Mouse (Mus musculus): ENCODE measurements at regions not wholly inside any gene's neighbourhood (a gene's known extent, or its start where the extent isn't known, plus 50 kb on each side); places are given as distances from the start of the nearest gene placed in this dataset.
"Not testable (repeated sequence)": the region's sequence is repeated elsewhere in the genome, so short reads cannot be mapped to it uniquely, and the experiment has no call there.

DNA sequence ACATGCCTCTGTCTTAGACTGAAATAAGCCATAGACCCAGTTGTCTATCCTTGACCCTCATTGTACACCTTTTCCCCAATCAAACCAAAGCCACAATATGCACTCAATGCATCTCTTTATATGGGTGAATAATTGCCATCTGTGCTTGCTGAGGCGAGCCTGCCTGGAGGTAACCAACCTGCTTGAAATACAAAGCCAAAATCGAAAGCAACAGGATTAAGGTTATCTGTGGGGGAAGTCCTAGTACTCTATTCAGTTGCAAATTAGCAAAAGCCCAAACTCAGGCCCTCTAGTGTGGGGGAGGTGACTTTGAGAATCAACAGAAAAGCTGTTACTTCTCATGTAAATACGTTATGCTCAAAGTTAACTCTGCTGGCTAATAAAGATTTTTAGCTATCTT is 246.2 kb upstream of the Fundc1 start:
- DNase-seq (ENCODE audit: low read depth, low spot score) = no peak

DNA sequence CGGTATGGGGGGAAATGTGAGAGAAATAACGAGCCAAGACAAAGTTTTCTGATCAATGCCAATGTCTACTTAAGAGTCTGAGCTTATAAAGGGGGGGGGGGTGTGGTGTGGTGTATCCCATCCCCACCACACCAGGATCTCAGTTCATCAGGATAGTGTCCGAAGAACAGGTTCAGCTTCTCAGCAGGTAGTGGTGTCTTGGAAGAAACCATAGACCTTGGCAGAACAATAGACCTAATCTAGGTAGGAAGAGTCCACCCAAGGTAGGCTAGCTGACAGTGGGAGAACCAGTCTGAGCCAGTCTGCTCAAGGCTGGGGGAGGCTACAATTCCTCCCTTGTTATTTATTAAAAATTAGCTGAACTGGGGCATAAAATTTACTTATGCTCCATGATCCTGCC is 245.5 kb upstream of the Fundc1 start:
- no peak for DNase-seq (ENCODE audit: low read depth, low spot score)

DNA sequence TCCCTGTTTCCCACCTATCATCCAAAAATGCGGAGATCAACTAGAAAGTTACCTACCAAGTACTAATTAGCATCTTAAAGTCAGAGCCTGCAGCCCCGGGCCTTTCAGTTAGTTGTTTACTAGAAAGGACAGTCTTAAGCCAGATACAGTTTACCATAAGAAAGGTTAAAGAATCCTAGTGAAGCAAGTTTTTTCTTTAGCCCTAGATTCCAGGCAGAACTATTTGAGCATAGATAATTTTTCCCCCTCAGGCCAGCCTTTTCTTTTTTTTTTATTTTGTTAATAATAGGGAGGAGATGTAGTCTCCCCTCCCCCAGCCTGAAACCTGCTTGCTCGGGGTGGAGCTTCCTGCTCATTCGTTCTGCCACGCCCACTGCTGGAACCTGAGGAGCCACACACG is 215.9 kb upstream of the Fundc1 start:
- not testable (repeated sequence) for DNase-seq (ENCODE audit: low read depth, low spot score)

DNA sequence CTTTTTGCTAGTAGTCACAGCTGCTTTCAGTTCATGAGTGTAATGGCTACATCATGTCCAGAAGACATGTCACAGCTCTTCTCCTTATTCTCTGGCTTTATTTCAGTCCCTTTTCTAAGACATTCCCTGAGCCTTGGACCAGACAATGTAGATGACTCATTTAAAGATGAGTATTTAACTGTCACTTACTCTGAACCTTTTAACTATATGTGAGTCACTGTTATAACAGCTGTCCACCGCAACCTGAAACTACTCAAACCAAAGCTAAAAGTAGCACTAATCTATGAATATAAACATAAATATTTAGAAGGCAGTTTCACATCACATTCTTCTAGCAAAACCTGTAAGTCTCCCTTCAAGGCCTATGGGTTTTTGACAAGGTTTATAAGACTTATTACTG is 203.8 kb upstream of the Fundc1 start:
- DNase-seq (ENCODE audit: low read depth, low spot score) = no peak

DNA sequence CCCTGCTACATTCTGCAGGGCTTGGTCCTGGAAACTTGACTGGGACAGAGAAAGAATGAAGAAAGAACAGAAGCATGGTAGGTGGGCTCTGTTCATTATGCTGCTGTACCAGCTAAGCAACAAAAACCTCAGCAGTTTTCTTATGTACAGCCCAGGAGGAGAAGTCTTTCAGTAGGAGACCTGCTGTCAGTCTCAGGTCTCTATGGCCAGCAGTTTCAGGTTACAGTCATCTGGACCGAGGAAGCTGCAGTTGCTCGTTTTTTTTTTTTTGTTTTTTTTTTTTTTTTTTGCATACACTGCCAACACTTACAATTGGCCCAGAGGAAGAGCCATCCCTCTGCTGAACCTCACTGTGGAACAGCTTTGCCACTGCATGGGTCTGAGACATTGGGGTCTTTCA is 180.7 kb upstream of the Fundc1 start:
- no peak for DNase-seq (ENCODE audit: low read depth, low spot score)

DNA sequence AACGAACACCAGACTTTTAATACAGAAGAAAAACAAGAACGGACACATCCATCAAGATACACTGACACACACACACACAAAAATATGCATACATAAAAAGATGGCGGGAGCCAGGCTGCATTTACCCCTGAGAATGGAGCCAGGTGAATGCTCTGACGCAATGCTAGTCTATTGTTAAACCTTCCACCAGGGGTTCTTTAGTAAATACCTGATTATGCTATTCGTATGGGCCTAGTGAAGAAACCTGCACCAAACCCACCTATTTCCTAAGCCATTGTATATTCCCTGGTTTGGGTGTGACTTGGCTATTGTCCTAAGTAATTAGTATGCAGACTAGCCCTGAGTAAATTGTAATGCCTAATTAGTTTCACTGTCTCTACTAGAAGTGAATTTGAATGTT is 179.3 kb upstream of the Fundc1 start:
- no peak for DNase-seq (ENCODE audit: low read depth, low spot score)

DNA sequence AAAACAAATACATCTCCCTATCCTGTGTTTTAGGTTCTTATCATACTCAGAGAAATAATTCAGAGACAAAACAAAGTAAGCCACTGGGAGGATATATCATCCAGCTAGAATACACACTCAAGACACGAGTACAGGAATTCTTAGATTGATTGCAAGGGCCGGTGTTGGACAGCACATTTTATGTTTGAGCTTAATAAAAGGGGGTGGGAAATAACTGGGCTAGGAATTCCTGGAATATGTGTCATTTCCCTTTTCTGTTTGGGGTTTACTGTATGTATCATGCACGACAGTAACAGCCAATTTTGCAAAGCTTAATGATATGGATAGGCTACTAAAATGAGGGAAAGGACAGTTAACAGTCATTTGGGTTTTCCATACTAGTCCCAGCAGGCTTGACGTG is 158.1 kb upstream of the Fundc1 start:
- no peak for DNase-seq (ENCODE audit: low read depth, low spot score)

DNA sequence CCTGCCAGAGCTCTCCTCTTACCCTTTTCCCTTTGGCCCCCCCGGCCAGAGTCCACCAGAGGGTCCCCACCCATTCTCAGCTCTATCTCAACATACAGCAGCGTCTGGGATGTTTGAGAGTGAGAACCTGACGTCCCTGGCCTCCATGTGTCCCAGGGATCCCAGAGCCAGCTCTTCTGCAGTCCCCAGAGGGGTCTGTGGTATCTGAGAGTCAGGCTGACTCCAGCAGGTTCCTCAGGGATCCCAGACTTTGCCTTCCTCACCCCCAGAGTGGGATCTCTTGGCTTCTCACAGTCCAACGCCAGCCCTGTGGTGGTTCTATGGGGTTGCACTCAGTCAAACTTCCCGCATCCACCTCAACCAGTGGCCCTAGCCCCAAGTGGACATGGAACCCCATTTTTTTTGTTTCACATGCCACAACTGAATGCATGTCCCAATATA is 153.7 kb upstream of the Fundc1 start:
- DNase-seq (ENCODE audit: low read depth, low spot score) = no peak

DNA sequence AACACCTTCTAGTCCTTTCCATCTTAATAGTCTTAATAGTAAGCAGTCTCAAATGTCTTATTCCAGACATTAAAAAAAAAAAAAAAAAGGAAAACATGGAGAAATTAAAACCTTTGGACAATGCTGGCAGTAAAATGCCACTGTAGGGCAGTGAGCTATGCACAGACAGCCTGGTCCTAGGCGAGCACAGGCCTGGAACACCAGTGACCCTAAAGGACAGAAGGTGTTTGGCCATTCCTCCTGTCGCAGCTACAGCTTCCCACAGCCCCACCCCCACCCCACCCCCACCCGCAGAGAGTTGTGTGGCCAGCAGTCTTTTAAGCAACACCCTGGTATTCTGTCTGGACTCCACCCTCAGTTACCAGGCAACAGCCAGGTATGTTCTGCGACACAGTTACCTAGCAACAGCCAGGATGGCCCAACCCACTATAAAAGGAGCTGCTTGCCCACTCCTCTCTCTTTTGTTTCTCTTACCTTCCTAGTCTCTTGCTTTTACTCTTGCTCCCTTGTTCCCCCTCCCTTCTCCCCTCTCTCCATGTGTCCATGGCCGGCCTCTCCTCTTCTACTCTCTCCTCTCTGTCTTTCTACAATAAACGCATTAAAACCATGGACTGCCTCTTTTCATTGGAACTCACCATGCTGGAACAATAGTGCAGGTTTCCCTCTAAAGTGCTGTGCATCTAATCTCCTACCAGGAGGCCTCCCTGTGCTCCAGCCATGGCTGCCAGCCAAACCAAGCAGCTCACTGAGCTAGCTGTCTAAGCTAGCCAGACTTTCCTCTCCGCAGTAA is 153.1 kb upstream of the Fundc1 start:
- peak; percentile 18 for DNase-seq (ENCODE audit: low read depth, low spot score)

DNA sequence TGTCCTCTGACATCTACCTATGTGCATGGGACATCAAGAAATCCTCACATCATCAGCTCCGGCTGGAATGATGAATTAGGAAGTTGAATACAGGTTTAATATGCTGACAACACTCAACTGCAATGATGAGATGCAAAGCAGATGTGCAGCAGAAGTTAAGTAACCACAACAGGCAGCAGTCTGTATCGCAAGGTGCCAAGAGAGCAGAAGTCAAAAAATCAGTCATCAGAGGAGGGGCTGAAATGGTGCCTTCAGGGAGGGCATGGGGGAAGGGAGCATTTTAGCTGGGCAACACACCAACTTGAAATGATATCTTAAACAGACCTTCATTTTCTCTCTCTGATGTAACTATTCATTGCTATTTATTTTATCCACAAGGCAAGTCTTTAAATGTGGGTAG is 152.3 kb upstream of the Fundc1 start:
- no peak for DNase-seq (ENCODE audit: low read depth, low spot score)

DNA sequence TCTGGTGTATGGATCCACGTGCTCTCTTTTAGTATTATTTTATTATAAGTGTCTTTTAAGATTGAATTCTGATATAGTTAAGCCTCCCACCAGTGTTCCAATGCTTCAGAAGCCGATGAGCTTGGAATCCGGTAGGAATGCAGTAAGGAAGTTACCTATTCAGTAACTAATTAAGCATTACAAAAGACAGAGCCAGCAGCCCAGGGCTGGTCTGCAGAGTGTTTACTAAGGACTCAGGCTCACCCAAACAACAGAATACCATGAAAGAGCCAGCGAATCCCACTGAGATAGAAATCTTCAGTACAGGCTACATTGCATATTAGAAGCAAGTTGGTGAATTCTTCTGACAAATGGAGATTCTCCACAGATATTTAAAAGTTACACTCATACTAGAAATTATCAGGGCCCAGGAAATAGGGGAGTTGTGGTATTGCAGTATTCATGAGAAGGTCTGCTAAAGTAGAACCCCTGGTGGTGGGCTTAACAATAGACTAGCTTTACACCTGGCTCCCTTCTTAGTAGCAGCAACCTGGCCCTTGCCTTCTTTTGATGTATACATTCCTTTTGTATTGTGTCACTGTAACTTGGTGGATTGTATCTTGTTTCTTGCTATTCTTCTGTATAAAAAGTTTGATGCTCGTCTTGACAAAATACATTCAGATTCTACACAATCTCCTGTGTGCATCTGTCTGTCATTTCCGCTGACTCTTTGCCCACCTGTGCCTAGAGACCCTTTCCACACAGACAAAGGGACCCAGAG is 149.9 kb upstream of the Fundc1 start:
- not testable (repeated sequence) for DNase-seq (ENCODE audit: low read depth, low spot score)

DNA sequence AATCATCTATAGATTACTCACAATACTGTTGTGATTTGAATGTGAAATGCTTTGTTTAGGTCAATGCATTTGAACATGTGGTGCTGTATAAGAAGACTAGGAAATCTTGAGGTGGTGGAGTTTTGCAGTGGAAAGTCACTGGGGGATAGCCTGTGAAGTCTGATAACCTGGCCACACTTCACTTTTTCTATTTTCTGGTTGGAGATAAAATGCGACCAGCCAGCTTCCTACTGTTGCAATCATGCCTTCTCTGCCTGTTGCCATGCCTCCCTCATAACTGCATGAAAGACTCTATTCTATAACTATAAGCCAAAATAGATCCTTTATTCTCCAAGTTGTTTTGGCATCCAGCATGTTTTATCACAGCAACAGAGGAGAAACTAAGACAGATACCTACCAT is 142.4 kb upstream of the Fundc1 start:
- no peak for DNase-seq (ENCODE audit: low read depth, low spot score)

DNA sequence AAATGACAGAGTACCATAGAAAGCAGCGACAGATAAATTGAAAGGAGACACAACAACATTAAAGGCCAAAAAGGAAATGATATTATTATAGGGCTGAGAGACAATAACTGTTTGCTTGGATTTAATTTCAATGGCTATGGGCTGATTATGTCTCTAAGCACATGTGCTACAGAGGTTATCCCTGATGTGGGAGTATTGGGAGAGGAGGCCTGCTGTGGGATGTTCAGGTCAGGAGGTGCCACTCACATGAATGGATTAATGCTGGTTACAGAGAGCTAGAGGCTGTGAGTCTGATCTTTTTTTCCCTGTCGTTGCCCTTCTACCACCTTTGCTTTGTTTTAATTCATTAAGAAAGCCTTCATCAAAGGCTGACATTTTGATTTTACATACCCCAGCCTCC is 140.8 kb upstream of the Fundc1 start:
- DNase-seq (ENCODE audit: low read depth, low spot score) = no peak

DNA sequence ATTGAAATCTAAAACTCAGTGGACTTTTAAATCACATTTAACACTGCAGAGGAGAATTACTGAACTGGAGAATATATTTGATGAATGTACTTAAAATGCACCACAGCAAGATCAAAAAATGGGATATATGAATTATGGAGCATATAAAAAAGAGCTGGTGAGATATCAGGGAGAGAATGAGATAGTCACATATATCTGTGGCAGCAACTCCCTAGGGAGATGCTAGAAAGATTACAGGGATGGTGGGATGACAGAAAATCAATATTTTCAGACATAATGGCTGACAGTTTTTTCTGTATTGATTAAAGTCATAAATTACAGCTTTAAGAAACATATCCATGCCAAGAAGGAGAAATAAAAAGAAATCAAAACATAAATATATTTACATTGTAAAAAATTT is 140.3 kb upstream of the Fundc1 start:
- no peak for DNase-seq (ENCODE audit: low read depth, low spot score)
